Mouse (Mus musculus): Measurements from ENCODE around the gene Cwc25.
"Not testable (repeated sequence)": the region's sequence is repeated elsewhere in the genome, so short reads cannot be mapped to it uniquely, and the experiment has no call there.

The Cwc25 gene

DNA sequence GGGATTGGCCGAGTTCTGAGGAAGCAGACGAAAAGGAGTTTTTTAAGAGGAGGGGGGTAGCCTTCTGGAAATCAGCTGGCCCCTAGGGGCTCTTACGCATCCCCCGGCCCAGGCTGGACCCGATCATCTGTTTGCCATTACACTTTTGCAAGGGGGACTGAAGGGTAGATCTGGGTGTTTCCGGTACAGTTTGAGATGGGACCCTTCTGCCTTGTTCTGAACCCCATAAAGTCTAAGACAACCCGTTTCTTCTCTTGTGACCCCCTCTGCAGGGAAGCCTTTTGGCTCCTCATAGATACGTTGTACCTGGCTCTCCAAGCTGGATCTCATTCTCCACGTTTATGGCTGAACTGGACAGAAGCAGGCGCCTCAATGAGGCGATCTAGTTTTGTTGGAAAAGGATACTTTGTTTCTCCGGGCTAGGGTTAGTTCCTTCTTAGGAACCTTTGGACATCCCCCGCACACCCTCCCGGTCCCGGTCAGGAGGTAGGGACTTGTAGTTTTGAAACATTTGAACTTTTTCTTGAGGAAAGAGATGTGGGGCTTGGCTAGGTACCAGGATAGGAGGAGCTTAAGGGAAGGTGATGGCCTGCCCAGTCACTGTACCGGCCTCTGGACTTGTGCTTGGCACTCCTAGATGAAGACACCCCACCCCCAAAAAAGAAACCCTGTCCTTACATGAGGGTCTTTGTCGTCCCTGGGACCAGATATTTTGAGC is 34.5 kb upstream of the Cwc25 start:
- peak in 1 of 2 experiments; percentile 59 for DNase-seq

DNA sequence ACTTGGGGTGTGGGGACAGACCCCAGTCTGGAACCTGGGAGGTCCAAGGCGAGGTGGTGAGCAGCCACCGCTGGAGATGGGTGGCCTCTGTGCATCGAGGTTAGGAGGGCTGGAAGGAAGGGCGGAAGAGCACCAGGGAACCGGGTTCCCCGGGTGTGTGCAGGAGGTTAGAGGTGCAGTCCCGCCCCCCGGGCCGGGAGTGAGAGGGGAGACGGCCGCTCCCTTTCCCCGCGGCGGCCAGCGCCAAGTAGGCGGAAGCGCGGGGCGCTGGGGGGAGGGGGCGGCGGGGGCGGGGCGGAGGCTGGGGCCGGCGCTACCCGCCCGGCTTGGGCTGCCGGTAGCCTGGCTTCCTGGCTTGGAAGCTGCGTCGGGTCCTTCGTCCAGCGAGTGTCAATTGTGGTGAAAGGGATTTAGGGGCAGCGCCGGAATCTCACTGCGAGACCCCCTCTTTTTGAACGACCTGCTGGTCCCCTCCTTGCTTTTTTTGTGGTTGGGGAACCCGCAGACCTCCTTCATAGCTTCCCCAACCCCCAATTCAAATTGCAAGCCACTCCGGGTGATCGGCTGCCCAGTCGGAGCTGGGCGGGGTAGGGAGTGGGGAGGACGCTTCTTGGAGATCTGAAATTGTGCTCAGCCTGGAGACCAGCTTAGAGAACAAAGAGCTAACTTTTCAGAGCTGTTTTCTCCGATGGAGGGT is 33.8 kb upstream of the Cwc25 start:
- peak; percentile 65 to 73 for DNase-seq

DNA sequence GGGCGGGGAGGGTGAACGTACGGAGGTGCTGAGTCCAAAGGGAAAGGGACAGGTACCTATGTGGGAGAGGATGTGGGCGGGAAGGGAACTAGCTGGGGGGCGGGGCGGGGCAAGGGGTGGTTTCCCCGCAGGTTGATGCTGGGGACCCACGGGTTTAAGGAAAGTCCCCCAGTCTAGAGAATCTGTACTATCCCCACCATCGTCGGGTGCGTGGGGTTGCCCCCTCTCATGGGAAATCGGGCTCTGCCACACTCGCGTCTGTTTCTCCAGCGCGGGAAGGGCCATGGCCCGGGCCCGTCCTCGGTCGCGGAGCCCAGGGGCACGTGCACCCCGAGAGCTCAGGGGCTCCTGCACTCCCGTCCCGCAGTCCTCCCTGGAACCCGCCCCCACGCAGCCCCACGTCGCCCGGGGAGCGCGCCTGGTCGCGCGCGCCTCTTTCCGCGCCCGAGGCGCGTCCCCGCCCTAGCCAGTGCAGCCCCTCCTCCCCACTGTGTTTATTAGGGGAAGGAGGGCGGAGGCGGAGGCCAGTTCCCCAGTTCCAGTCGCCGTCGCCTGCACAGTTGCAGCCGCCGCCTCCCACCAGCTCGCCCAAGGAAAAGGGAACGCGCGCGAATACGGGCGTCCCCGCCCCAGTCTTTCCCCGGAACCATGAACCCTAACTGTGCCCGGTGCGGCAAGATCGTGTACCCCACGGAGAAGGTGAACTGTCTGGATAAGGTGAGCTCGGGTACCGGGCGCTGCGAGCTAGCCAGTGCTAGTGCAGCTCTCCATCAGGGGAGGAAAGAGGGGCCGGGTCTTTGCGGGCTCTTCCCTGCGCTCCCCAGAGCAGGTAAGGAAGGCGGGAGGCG is 33.0 kb upstream of the Cwc25 start:
- peak; percentile 87 to 93 for DNase-seq

DNA sequence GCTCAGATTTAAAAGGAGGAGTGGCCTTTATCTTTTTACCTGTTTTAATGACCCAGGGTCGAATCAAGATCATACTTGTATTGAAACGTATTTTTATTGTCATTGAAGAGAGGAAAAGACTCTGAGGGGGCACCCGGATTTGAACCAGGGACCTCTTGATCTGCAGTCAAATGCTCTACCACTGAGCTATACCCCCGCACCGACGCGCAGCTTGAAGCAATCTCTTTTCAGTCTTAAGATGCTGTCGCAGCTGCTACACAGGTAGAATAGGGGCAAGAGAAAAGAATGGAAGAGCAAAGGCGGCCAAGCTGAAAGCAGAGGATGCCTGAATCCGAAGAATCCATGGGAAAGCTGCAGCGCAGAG is 32.4 kb upstream of the Cwc25 start, which contains the start of gene Lasp1:
Gene Lasp1 (plus strand): TSS at position 219 of the 364 bp plus-strand sequence.
- DNase-seq, result peak; percentile 95

DNA sequence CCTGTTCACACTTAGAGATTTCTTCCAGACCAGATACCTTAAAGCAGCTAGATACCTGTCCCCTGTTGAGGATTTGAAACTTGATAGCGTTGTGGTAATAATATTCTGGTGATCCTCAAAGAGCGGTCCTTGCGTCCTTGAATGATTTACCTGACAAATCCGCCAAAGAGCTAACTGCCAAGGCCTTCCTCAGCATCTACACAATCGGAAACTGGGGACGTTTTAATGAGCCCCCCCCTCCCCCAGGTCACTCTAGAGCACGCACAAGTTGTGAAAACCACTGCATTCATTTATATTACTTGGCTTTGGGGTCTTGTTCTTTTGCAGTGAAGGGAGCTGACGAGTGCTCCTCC is 31.7 kb upstream of the Cwc25 start:
- no peak for DNase-seq

DNA sequence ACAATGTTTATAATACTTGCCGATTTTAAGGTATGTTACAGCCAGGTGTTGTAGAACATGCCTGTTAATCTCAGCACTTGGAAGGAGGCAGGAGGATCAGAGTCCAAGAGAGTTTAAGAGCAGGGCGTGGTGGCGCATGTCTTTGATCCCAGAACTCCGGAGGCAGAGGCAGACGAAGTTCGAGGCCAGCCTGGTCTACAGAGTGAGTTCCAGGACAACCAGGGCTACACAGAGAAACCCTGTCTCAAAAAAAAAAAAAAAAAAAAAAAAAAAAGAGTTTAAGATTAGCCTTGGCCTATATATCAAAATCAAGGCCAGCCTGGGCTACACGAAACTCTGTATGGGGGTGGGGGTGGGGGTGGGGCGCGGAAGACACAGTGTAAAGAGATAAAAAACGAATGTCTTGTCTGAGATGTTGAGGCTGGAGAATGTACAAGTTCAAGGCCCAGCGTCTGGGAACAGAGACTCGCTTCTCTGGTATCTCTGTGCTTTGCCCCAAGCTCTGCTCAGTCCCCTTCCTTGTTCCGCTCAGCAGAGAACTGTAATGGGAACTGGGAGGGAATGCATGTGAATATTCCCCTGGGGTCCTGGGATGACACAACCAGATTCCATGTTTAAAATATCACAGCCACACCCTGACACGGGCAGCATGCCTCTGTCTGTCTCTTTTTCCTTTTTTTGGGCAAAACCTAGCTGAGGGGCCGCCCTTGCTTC is 31.2 kb upstream of the Cwc25 start:
- DNase-seq, result no peak

DNA sequence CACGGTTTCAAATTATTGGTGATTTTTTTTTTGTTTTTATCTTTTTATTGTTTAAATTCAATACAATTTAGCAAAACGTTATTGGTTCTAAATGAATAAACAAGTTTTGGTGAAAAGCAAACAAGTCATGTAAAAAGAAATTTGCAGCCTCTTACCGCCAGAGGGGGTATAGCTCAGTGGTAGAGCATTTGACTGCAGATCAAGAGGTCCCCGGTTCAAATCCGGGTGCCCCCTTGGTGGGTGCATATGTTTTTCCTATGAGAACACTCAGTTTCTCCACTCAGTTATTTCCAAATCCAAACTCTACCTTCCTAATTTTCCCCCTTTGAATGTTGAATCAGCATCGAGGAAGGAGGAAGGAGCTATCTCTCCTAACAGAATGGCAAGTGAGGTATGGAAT is 30.6 kb upstream of the Cwc25 start:
- peak; percentile 86 to 87 for DNase-seq

DNA sequence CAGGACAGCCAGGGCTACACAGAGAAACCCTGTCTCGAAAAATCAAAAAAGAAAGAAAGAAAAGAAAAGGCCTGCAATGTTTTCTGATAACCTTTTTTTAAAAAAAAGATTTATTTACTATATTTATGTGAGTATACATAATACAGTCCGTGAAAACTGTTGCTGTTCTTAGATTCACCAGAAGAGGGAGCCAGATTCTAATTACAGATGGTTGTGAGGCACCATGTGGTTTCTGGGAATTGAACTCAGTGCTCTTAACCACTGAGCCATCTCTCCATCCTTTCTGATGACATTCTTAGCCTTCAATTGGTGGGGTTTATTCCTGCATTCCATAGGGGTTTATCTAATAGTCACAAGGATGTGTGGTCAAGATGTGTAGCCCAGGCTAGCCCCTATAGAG is 26.8 kb upstream of the Cwc25 start:
- peak; percentile 77 to 78 for DNase-seq

DNA sequence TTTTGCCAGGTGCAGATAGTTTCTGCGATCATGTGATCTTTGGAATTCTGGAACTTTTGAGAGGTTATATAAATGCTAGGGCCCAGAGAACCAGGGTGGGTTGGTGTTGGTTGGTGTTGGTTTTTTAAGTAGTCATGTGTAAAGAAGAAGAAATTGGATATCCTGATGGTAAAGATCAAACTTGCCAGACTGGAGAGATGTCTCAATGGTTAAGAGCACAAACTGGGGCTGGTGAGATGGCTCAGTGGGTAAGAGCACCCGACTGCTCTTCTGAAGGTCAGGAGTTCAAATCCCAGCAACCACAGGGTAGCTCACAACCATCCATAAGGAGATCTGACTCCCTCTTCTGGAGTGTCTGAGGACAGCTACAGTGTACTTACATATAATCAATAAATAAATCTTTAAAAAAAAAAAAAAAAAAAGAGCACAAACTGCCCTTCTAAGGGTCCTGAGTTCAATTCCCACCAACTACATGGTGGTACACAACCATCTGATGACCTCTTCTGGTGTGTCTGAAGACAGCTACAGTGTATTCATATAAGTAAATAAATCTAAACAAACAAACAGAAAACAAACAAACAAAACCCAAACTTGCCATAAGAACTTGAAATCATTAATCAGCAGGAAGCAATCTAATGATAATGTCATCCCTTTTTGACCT is 24.6 kb upstream of the Cwc25 start:
- not testable (repeated sequence) for DNase-seq

DNA sequence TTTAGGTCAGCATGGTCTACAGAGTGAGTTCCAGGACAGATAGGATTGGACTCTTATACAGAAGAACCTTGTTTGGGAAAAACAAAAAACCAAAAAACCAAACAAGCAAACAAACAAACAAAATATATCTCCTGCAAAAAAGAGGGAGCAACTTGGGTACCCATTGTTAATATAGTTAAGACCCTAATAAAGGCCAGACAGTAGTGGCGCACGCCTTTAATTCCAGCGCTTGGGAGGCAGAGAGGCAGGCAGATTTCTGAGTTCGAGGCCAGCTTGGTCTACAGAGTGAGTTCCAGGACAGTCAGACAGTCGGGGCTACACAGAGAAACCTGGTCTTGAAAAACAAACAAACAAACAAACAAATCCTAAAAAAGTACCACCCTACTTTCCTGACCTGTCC is 23.4 kb upstream of the Cwc25 start:
- DNase-seq, result no peak

DNA sequence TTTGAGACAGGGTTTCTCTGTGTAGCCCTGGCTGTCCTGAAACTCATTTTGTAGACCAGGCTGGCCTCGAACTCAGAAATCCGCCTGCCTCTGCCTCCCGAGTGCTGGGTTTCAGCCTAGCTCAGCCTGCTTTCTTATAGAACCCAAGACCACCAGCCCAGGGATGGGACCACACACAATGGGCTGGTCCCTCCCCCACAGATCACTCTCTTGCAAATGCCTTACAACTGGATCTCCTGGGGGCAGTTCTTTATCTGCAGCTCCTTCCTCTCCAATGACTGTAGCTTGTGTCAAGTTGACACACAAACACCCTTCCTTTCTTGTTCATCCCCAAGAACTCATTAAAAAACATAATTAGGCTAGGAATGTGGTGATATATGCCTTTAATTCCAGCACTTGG is 21.6 kb upstream of the Cwc25 start:
- no peak for DNase-seq

DNA sequence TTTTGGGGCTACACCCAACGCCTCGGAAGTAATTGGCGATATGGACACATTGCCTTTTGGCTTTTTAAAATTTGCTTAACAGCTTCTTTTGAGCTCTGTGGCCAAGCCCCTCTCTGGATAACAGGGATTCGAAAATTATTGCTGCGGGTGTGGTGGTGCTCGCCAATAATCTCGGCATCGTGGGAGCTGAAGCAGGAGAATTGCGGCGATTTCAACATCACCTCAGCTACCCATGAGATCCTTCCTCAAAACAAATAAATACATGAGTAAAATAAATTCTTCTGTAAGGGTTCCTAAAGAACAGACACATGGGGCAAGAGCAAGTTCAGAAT is 16.2 kb upstream of the Cwc25 start:
- no peak for DNase-seq

DNA sequence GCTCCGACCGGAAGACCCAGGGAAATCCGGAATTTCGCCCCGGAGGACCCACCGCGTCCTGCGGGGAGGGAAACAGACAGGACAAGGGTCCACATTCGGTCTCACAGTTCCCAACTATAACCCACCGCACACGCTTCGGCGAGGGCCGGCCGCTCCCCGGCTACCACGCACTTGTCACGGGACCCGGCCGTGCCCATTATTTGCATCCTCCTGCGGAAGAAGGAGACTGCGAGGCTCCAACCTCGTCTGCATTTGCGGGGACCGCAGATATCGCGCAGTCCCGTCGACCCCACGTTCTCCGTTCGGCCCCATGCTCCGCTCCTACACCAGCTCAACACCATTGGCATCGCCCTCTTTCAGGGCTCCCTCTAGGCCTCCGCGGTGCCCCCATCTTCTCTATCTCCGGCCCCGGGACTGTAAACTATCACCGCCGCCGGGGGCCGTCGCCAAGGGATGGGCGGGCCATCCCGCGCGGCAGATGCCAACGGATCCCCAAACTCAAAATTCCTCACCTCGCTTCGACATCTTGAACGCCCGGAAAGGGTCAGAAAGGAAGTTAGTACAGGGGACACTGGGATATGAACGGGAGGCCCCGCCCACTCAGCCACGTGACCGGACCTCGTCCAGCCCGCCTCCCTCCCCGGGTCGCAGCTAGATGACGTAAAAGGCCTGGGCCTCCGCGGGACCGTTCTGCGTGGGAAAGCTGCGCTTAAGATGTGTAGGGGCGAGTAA is 15.6 kb upstream of the Cwc25 start, which contains the start of gene Rpl23:
Gene Rpl23 (minus strand): TSS at position 606 of the 732 bp plus-strand sequence.
- peak; percentile 100 for DNase-seq

DNA sequence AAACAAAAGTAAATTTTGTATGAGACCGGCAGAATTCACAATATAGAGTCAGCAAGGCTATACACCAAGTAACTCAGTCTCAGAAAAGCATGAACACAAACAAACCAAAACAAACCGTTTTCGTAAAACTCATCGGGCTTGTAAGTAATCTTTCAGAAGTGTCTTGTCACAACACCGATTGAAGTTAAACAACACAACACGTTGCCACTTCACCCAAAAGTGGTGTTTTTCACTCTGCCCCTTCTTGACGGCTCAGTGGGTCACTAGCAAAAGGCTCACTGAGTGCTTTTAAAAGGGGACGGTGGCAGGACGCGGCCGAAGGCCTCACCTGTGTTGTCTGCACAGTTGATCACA is 15.1 kb upstream of the Cwc25 start:
- DNase-seq, result no peak

DNA sequence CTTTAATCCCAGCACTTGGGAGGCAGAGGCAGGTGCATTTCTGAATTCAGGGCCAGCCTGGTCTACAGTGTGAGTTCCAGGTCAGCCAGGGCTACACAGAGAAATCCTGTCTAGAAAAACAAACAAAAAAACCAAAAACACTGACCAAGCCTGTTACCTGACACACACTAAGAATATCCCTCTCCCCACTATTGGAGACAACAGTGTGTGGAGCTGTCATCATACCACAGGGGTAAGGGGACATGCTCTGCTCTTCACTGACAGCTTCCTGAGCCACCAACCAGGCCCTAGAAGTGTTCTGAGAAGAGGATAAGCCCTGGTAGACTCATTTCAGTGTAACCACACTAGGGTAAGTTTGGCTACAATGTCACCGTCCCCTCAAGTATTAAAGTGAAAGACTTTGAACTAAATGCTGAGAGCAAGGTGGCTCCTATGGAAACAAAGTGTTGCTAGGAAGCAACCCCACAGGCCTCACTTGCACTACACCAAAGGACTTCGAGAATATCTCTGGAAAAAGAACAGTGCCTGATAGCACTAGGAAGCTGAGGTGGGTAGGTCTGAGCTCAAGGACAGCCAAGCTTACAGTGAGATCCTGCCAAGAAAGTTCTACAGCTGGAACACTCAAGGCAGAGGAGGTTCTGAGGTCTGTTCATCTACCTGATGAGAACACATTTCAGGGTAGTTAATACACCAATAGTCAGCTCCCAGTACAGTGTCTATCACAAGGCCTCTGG is 13.8 kb upstream of the Cwc25 start:
- no peak for DNase-seq

DNA sequence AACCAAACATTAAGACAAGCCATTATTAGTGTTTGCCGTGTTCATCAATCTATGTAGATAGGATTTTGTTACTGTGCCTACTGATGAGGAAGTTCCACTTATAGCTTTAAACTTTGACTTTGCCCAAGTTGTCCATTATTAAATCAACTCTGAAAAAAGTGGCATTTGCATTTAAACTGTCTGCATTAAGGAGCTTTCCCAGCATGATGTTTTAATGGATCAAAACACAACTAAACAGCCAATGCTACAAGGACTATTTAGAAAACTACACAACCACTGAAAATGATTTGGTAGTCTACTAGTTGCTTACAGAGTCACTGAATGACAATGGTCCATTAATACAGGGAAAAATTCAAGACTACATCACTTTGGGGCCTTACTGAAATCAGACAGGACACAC is 12.6 kb upstream of the Cwc25 start:
- no peak for DNase-seq

DNA sequence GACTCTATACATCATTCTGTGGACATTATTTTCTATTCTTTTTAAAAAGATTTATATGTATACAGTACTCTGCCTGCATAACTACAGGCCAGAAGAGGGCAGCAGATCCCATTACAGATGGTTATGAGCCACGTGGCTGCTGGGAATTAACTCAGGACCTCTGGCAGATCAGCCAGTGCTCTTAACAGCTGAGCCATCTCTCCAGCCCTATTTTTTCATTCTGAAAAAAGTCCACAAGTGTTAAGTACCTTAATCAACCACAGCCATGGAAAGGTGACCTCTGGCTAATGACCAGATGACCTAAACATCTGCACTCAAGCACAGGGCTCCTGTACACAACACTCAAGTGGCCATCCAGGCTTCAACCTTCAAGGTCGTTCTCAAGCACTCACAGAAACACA is 10.8 kb upstream of the Cwc25 start:
- DNase-seq, result no peak

DNA sequence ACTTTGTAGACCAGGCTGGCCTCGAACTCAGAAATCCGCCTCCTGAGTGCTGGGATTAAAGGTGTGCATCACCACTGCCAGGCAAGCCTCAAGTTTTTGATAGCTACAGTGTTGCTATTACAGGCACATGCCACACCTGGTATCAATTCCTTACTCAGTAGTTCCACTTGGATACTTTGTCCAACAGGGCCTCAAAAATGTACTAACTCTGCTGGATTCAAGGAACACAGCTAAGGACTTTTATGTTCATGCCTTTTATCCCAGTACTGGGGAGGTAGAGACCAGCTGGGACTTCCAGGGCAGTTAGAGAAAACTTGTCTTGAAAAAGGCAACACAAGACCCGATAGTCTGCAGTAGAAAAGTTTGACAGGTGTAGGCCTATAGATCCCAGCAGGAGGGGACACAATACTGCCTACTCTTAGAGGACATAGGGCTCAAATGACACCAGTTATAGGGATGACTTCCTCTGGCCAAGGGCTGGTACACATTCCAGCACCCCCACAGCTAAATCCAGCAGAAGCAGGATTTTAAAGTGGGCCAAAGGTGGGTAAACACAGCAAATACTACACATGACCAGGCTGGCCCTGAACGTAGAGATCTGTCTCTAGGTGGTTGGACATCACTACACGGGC is 10.3 kb upstream of the Cwc25 start:
- no peak for DNase-seq

DNA sequence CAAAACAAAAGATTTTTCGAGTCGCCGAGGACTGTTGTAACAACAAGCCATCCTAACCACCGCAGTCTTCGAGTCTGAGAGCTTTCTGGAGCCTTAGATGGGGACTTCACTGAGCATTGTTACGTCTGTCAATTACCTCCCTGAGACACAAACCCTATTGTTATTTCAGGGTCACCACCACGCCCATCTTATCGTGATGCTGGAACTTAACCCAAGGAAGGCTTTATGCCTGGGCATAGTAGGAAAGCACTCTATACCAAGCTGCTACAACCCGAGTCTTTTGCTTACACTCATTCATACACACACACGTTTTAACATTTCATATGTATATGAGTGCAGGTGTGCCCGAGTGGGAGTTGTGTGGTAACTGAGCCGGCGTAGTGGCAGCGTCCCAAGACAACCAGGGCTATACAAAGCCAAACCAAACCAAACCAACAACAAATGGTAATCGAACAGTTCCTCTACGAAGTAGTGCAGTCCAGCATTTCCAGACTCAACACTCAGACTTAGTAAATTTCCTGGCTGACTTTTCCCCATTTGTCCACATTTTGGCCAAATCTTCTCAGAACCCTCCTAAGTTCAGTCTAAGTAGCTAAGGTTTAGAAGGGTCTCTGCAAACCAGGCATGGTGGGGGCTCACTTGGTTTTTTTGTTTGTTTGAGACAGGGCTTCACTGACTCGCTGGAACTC is 9.6 kb upstream of the Cwc25 start, which contains the start of gene 1700001P01Rik:
Gene 1700001P01Rik (minus strand): TSS at position 111 of the 689 bp plus-strand sequence.
- DNase-seq, result no peak

DNA sequence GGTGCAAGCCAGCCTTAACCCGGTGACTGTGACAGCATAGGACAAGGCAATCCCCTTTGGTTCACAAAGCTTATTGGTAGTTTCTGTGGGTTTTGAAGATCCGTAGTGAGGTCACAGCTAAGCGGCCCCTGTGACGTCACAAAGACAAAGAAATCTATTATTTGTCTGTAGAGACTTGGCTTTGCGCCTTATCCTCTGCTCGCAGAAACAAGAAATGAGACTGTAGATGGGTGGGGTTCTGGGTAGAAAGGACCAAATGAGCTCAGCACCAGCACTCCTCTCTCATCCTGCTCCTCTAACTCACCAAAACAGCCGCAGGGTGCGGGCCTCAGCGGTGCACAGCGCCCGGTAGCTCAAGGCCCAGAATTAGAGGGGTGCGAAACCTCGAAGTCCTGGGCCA is 8.8 kb upstream of the Cwc25 start:
- no peak for DNase-seq
